Mouse (Mus musculus) forebrain, embryonic 14.5 days (tissue): ENCODE data around the gene Kifap3. TPM values are rescaled to one million over a fixed set of nuclear protein-coding genes. Genes with fewer than 3 reads are reported as not detected.

Experiments used
- ATAC-seq: fragments of 200-750 bp; cut with Nextera tagmentation; 2 replicates; pipeline ENCODE4 v1.8.0; 2017; ENCODE audit warnings: mild to moderate bottlenecking, moderate library complexity
- DNase-seq: peaks from one replicate; pipeline ENCODE4 v3.0.0-alpha.2; 2015; ENCODE audit warnings: low spot score
- H3K27ac ChIP-seq: fragments of 300-500 bp; sonication (generic); 2 replicates; pipeline ENCODE4 v1.5.1; 2014; ENCODE audit warnings: low read depth, mild to moderate bottlenecking, control low read depth, low read length, moderate library complexity
- H3K27me3 ChIP-seq: fragments of 300-500 bp; sonication (generic); replicated peaks from 2 replicates; pipeline ENCODE4 v1.6.1; 2014; ENCODE audit warnings: low read length, control low read depth, mixed read lengths; ENCODE audit not compliant: control insufficient read depth, insufficient read depth
- H3K36me3 ChIP-seq: fragments of 300-500 bp; sonication (generic); 2 replicates; pipeline ENCODE4 v1.6.1; 2014; ENCODE audit warnings: low read length, control low read depth; ENCODE audit not compliant: control insufficient read depth, insufficient read depth
- H3K4me1 ChIP-seq: fragments of 300-500 bp; sonication (generic); 2 replicates; pipeline ENCODE4 v1.6.1; 2014; ENCODE audit warnings: antibody characterized with exemption, low read length, control low read depth; ENCODE audit not compliant: control insufficient read depth, insufficient read depth
- H3K4me2 ChIP-seq: fragments of 300-500 bp; sonication (generic); 2 replicates; pipeline ENCODE4 v1.6.1; 2014; ENCODE audit warnings: mild to moderate bottlenecking, control low read depth, low read length
- H3K4me3 ChIP-seq: fragments of 300-500 bp; sonication (generic); 2 replicates; pipeline ENCODE4 v1.5.1; 2014; ENCODE audit warnings: low read depth, low read length, control low read depth
- H3K9ac ChIP-seq: fragments of 300-500 bp; sonication (generic); 2 replicates; pipeline ENCODE4 v1.6.1; 2014; ENCODE audit warnings: mild to moderate bottlenecking, low read length, control low read depth, moderate library complexity
- H3K9me3 ChIP-seq: fragments of 300-500 bp; sonication (generic); replicated peaks from 2 replicates; pipeline ENCODE4 v1.6.1; 2016; ENCODE audit warnings: low read length, control low read depth, mixed read lengths; ENCODE audit not compliant: control insufficient read depth
- WGBS: fragments of 180-500 bp; shearing (Covaris S2); extraction: QIAGEN DNeasy Blood & Tissue Kit; methylation state at CpG from one replicate; pipeline ENCODE4 v1.1.7; 2014; 5-methylcytosine and 5-hydroxymethylcytosine counted together
- polyA plus RNA-seq: library from polyadenylated mRNA; unstranded; fragments of >200 nt; fragmentation: Nextera tagmentation; extraction: Ambion mirVana; gene quantifications from 2 replicates; pipeline ENCODE4 v1.2.1, GENCODE M21; 2014

Kifap3 gene
- polyA plus RNA-seq, 1 experiment from 2014 or later = 104 TPM

- Histone ChIP-seq H3K36me3 (peaks cover 50% of the 10 kb centered on the region), H3K27me3 (no peaks in the 10 kb centered on the region), H3K4me2 (no peak overlapping the region), H3K27ac (no peak overlapping the region), H3K4me1 (no peaks in the 10 kb centered on the region), H3K4me3 (no peak overlapping the region), H3K9me3 (no peaks in the 10 kb centered on the region), H3K9ac (no peak overlapping the region)
- no peak for ATAC-seq
- DNase-seq = no peak
These were observed 82.2 kb downstream of the Kifap3 start for GRCm38 (mm10) chr1:163861538-163861937.

GRCm38 (mm10) chr1:163873158-163873557 lies 93.8 kb downstream of the Kifap3 start:
- Histone ChIP-seq H3K36me3 (no peaks in the 10 kb centered on the region), H3K9me3 (no peaks in the 10 kb centered on the region), H3K4me2 (no peak overlapping the region), H3K9ac (no peak overlapping the region), H3K27me3 (no peaks in the 10 kb centered on the region), H3K27ac (no peak overlapping the region), H3K4me1 (no peaks in the 10 kb centered on the region), H3K4me3 (no peak overlapping the region)
- DNase-seq (no peak), ATAC-seq (no peak)
- 89% methylated on average over 3 of the region's 3 CpGs for WGBS

DNA sequence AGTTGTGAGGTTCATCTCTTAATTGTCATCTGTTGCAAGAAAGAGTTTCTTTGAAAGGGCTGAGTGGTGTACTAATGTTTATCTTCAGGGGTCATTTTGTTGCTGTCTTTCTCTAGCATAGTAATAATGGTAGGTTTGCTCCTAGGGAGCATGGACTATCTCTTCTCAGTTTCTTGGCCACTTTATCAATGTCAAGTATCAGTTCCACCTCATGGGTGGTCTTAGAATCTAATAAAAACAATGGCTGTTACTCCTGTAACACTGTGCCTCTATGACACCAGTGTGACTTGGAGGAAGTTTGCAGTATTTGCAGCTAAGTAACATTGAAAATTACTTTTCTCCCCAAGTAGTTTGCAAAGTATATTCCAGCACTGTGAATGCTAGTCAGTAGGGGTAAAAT lies 110.2 kb downstream of the Kifap3 start:
- Histone ChIP-seq H3K4me3 (no peak overlapping the region), H3K27ac (no peak overlapping the region), H3K4me1 (no peaks in the 10 kb centered on the region), H3K9ac (no peak overlapping the region), H3K9me3 (no peaks in the 10 kb centered on the region), H3K27me3 (no peaks in the 10 kb centered on the region), H3K36me3 (peaks cover 3% of the 10 kb centered on the region; the same call in 1 of the 2 replicates), H3K4me2 (no peak overlapping the region)
- ATAC-seq = no peak
- no peak for DNase-seq

GRCm38 (mm10) chr1:163893294-163893693 lies 113.9 kb downstream of the Kifap3 start:
- Histone ChIP-seq H3K9me3 (no peaks in the 10 kb centered on the region), H3K36me3 (peaks cover 3% of the 10 kb centered on the region; the same call in 1 of the 2 replicates), H3K27ac (no peak overlapping the region), H3K4me3 (no peak overlapping the region), H3K4me2 (no peak overlapping the region), H3K9ac (no peak overlapping the region), H3K4me1 (no peaks in the 10 kb centered on the region), H3K27me3 (no peaks in the 10 kb centered on the region)
- 90% methylated on average over 5 of the region's 5 CpGs for WGBS
- DNase-seq = no peak
- no peak for ATAC-seq

DNA sequence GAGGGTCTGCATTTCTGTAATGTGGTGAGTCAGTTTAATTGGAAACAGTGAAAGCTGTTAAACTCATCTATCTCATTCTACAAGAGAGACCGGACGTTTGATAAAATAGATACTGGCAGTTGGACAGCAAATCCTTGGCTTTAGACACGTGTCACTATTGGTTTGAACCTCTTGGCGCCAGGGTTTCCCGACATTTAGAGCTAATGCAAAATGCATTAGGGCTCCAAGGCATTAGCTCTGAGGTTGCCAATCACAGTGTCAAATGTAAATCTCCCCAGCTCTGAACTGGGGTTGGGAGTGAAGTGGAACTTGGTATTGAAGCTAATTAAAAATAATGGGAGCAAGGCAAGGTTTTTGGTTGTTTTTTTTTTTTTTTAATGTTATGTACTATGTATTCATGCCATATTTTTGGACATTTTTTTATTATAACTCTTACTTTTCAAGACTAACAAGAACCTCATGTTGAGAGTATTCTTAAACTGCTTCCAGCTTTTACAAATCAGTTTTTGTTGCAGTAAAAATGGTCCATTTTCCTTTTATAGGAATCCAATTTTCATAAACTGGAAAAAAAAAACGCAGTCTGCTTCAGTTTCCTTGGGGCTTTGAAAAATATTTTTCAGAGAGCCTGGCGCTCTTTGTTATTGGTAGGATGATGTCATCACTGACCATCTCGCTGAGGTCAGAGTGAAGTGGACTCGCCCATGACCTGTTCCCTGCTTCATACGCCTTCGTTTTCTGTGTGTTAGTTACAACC lies 114.6 kb downstream of the Kifap3 start:
- no peak overlapping the region for H3K4me2 ChIP-seq
- peaks cover 3% of the 10 kb centered on the region; the same call in 1 of the 2 replicates for H3K36me3 ChIP-seq
- no peak for DNase-seq
- no peak for ATAC-seq
- no peaks in the 10 kb centered on the region for H3K4me1 ChIP-seq
- no peak overlapping the region for H3K4me3 ChIP-seq
- 75% methylated on average over 11 of the region's 11 CpGs for WGBS
- no peak overlapping the region for H3K27ac ChIP-seq
- H3K9ac ChIP-seq = no peak overlapping the region
- no peaks in the 10 kb centered on the region for H3K9me3 ChIP-seq
- H3K27me3 ChIP-seq = no peaks in the 10 kb centered on the region

GRCm38 (mm10) chr1:163898291-163898764 lies 118.9 kb downstream of the Kifap3 start:
- no peak for ATAC-seq
- no peak overlapping the region for H3K27ac ChIP-seq

GRCm38 (mm10) chr1:163899575-163899974 lies 120.2 kb downstream of the Kifap3 start:
- 0 out of 2 replicates have a peak, but pooled peaks cover 3% of the 10 kb centered on the region for H3K36me3 ChIP-seq
- no peaks in the 10 kb centered on the region for H3K4me1 ChIP-seq
- 90% methylated on average over 2 of the region's 2 CpGs for WGBS
- no peak overlapping the region for H3K4me3 ChIP-seq
- ATAC-seq (no peak), DNase-seq (no peak)
- H3K9ac ChIP-seq = no peak overlapping the region
- H3K4me2 ChIP-seq = no peak overlapping the region
- H3K27me3 ChIP-seq = no peaks in the 10 kb centered on the region
- H3K27ac ChIP-seq = no peak overlapping the region
- no peaks in the 10 kb centered on the region for H3K9me3 ChIP-seq

More at GRCm38 (mm10) chr1:163898291-163898764, 118.9 kb downstream of the Kifap3 start:
- Histone ChIP-seq H3K27me3 (no peaks in the 10 kb centered on the region), H3K9me3 (no peaks in the 10 kb centered on the region), H3K4me2 (no peak overlapping the region), H3K36me3 (0 out of 2 replicates have a peak, but pooled peaks cover 3% of the 10 kb centered on the region), H3K4me3 (no peak overlapping the region), H3K4me1 (no peaks in the 10 kb centered on the region), H3K9ac (no peak overlapping the region)
- no peak for DNase-seq
- 53% methylated on average over 5 of the region's 5 CpGs for WGBS

DNA sequence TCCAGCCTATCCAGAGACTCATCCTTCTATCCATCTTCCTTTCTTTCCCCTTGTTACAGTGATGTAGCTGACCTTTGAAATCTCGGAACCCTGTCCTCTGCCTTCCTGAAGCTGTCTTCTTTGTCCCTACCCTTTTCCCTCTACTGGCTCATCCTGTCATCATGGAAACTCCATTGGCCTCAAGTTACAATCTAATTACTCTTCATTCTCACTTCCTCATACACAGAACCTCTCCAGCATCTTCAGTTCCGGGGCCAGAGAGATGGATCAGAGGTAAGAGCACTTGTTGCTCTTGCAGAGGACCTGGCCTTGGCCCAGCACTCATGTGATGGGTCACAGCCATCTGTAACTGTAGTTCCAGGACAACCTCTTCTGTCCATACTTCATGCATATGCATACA lies 120.8 kb downstream of the Kifap3 start:
- Histone ChIP-seq H3K9ac (no peak overlapping the region), H3K9me3 (no peaks in the 10 kb centered on the region), H3K4me1 (no peaks in the 10 kb centered on the region), H3K36me3 (0 out of 2 replicates have a peak, but pooled peaks cover 3% of the 10 kb centered on the region), H3K4me2 (no peak overlapping the region), H3K27ac (no peak overlapping the region), H3K4me3 (no peak overlapping the region), H3K27me3 (no peaks in the 10 kb centered on the region)
- no peak for ATAC-seq
- 84% methylated on average over 2 of the region's 2 CpGs for WGBS
- DNase-seq = no peak

- no peak overlapping the region for H3K4me3 ChIP-seq
- H3K9me3 ChIP-seq = no peaks in the 10 kb centered on the region
- H3K4me1 ChIP-seq = no peaks in the 10 kb centered on the region
- ATAC-seq (no peak), DNase-seq (no peak)
- 90% methylated on average over 3 of the region's 3 CpGs for WGBS
- no peak overlapping the region for H3K27ac ChIP-seq
- no peak overlapping the region for H3K4me2 ChIP-seq
- H3K9ac ChIP-seq = no peak overlapping the region
- H3K27me3 ChIP-seq = no peaks in the 10 kb centered on the region
- 0 out of 2 replicates have a peak, but pooled peaks cover 3% of the 10 kb centered on the region for H3K36me3 ChIP-seq
These were observed 124.0 kb downstream of the Kifap3 start for GRCm38 (mm10) chr1:163903411-163903810.
